12 mouse cellular contexts compared by ENCODE assay signal in genomic region chr5:142604379-142604778, GRCm38 (mm10). TPM values are rescaled to one million over a fixed set of nuclear protein-coding genes. Genes with fewer than 3 reads are reported as not detected.
"Had no signal": no experiment of that assay in that cellular context is flagged by ENCODE, and none has a peak within 500 bp of the region (broad histone marks: within the 10 kb centered on the region; RNA-seq: fewer than 3 reads in every experiment).

No protein-coding gene starts in this region.

- DNase-seq: kidney, adult 11 months; kidney, adult 9 months; kidney, postnatal 4 days; lung, adult 18-20 months had no signal

- H3K9me3 ChIP-seq: limb, embryonic 10.5 days; midbrain, embryonic 12.5 days; neural tube, embryonic 15.5 days had no signal

- H3K9ac ChIP-seq: midbrain, embryonic 12.5 days; neural tube, embryonic 15.5 days had no signal

- H3K36me3 ChIP-seq: limb, embryonic 10.5 days; midbrain, embryonic 12.5 days; neural tube, embryonic 15.5 days had no signal

- H3K27ac ChIP-seq: kidney, postnatal 0 days; left cerebral cortex, adult 2 months; limb, embryonic 10.5 days; midbrain, embryonic 12.5 days; neural tube, embryonic 15.5 days; stomach, postnatal 0 days had no signal

- H3K4me3 ChIP-seq: left cerebral cortex, adult 2 months; limb, embryonic 10.5 days; midbrain, embryonic 12.5 days; myocyte; neural tube, embryonic 15.5 days had no signal

- H3K4me2 ChIP-seq: midbrain, embryonic 12.5 days; neural tube, embryonic 15.5 days had no signal

RNA-seq across cellular contexts. Expression of gene Mmd2, which starts 4.2 kb away (rescaled TPM):
- total RNA-seq: megakaryocyte-erythroid progenitor cell, adult 5-6 weeks had no signal
- polyA plus RNA-seq: myocyte had no signal

RNA-seq across cellular contexts. Expression of gene Radil, which starts 53.5 kb away (rescaled TPM):
- total RNA-seq: megakaryocyte-erythroid progenitor cell, adult 5-6 weeks had no signal
